Mouse (Mus musculus) testis, adult 2 months (tissue): ENCODE results near the gene Gm7534.

Experiments used
- CTCF ChIP-seq: fragments of 200-500 bp; IDR thresholded peaks from 2 replicates; pipeline ENCODE4 v1.5.1; 2012; ENCODE audit warnings: low read depth, mild to moderate bottlenecking, inconsistent platforms, low read length, moderate library complexity; ENCODE audit not compliant: control insufficient read depth, insufficient read depth, insufficient replicate concordance
- POLR2A ChIP-seq: fragments of 200-500 bp; IDR thresholded peaks from 2 replicates; pipeline ENCODE4 v1.6.1; 2012; ENCODE audit warnings: low read depth, mild to moderate bottlenecking, inconsistent platforms, low read length, moderate library complexity; ENCODE audit not compliant: control insufficient read depth

DNA sequence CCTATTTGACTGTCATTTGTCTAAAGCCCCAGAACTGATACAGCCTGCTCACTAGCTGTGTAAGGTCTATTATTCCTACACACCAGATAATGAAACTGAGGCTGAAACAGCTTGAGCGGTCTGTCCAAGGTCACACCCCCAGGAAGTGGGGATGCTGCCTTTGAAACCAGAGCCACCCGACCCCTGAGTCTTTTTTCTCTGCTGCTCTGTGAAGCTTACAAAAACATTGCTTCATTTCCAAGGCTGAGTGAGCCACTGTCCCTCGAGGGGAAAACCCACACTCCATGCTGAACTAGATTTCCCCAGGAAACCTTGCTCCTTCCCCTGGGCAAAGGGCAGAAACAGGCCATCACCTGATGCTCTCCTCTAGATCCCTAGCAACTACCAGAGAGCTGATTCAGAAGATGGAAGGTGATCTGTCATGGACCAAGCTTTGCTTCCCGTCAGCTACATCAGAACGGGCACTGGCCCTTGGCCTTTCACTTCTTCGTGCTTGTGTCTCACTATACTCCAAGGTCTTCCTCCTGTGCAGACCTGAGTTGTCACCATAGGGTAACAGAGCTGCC is 3.8 kb upstream of the Gm7534 start:
- TF ChIP-seq POLR2A (no peak), CTCF (no peak)
